In genomic region chr15:102117461-102118443, GRCm38 (mm10) we compare ENCODE assay signal across 9 mouse cellular contexts. TPM values are rescaled to one million over a fixed set of nuclear protein-coding genes. Genes with fewer than 3 reads are reported as not detected.
DNase-seq lines count a peak whose midpoint lies in the region; ATAC-seq and TF ChIP-seq lines count a peak whose summit lies in the region.
"Had no signal": no experiment of that assay in that cellular context is flagged by ENCODE, and none has a peak within 500 bp of the region (broad histone marks: within the 10 kb centered on the region; RNA-seq: fewer than 3 reads in every experiment).

No protein-coding gene starts in this region.

- H3K4me1 ChIP-seq in lung, embryonic 14.5 days (ENCODE audit: insufficient read depth): no peaks in the 10 kb centered on the region
- H3K4me1 ChIP-seq in kidney, embryonic 15.5 days: peaks cover 10% of the 10 kb centered on the region; the same call in 1 of the 2 replicates
- H3K4me1 ChIP-seq in stomach, postnatal 0 days (replicated peaks; ENCODE audit: control insufficient read depth, insufficient read depth): no peaks in the 10 kb centered on the region

- 66% methylated on average over 19 of the region's 19 CpGs for WGBS in lung, embryonic 14.5 days
- WGBS in kidney, embryonic 15.5 days: 61% methylated on average over 19 of the region's 19 CpGs
- WGBS in stomach, postnatal 0 days: 75% methylated on average over 19 of the region's 19 CpGs

- no peaks in the 10 kb centered on the region for H3K27me3 ChIP-seq in lung, embryonic 14.5 days (ENCODE audit: insufficient read depth, low read length)
- H3K27me3 ChIP-seq in kidney, embryonic 15.5 days: no peaks in the 10 kb centered on the region
- no peaks in the 10 kb centered on the region for H3K27me3 ChIP-seq in stomach, postnatal 0 days (ENCODE audit: control insufficient read depth, insufficient read depth, low read length)

- no peak overlapping the region for H3K4me2 ChIP-seq in lung, embryonic 14.5 days
- H3K4me2 ChIP-seq in kidney, embryonic 15.5 days: no peak overlapping the region
- H3K4me2 ChIP-seq in stomach, postnatal 0 days (replicated peaks; ENCODE audit: low read depth): no peak overlapping the region

- TF ChIP-seq EP300 in stomach, postnatal 0 days (optimal IDR thresholded peaks at IDR 0.05): no peak

- no peak overlapping the region for H3K4me3 ChIP-seq in lung, embryonic 14.5 days (ENCODE audit: low read depth, low read length)
- H3K4me3 ChIP-seq in kidney, embryonic 15.5 days (replicated peaks): no peak overlapping the region
- no peak overlapping the region for H3K4me3 ChIP-seq in stomach, postnatal 0 days (ENCODE audit: low read depth, low read length)

- 0 out of 2 replicates have a peak overlapping the region, but pooled peaks have one; percentile 43 for H3K27ac ChIP-seq in lung, embryonic 14.5 days (ENCODE audit: low read depth)
- peak overlapping the region; percentile 45; the same call in 1 of the 2 replicates for H3K27ac ChIP-seq in kidney, embryonic 15.5 days
- no peak overlapping the region; the same call in 1 of the 2 replicates for H3K27ac ChIP-seq in stomach, postnatal 0 days (replicated peaks)

- peaks cover 89% of the 10 kb centered on the region for H3K36me3 ChIP-seq in lung, embryonic 14.5 days (ENCODE audit: insufficient read depth)
- H3K36me3 ChIP-seq in kidney, embryonic 15.5 days: peaks cover 99% of the 10 kb centered on the region
- H3K36me3 ChIP-seq in stomach, postnatal 0 days (ENCODE audit: control insufficient read depth, insufficient read depth, low read length): peaks cover 21% of the 10 kb centered on the region

- H3K9me3 ChIP-seq in lung, embryonic 14.5 days (ENCODE audit: low read depth, low read length): no peaks in the 10 kb centered on the region
- no peaks in the 10 kb centered on the region for H3K9me3 ChIP-seq in kidney, embryonic 15.5 days (replicated peaks)
- H3K9me3 ChIP-seq in stomach, postnatal 0 days (ENCODE audit: control insufficient read depth, low read length): no peaks in the 10 kb centered on the region

- ATAC-seq in lung, embryonic 14.5 days (ENCODE audit: insufficient read depth): peak; percentile 48; the same call in 1 of the 2 replicates
- ATAC-seq in kidney, embryonic 15.5 days (replicated peaks; ENCODE audit: low FRiP score): peak; percentile 52; the same call in 1 of the 2 replicates
- ATAC-seq in stomach, postnatal 0 days (ENCODE audit: low FRiP score, low TSS enrichment): peak; percentile 30

- TF ChIP-seq CTCF in lung, embryonic 14.5 days (IDR thresholded peaks at IDR 0.05; ENCODE audit: low read depth): peak; percentile 68
- TF ChIP-seq CTCF in stomach, postnatal 0 days (IDR thresholded peaks at IDR 0.05; ENCODE audit: low read depth): peak; percentile 73

- H3K9ac ChIP-seq in lung, embryonic 14.5 days: no peak overlapping the region
- no peak overlapping the region for H3K9ac ChIP-seq in kidney, embryonic 15.5 days
- H3K9ac ChIP-seq in stomach, postnatal 0 days (ENCODE audit: low read length): no peak overlapping the region

- peak; percentile 39 for DNase-seq in adrenal gland, adult 2 months
- no peak for DNase-seq in adrenal gland, postnatal 25 days
- DNase-seq in lung, embryonic 14.5 days: peak; percentile 74
- no peak for DNase-seq in lung, adult 18-20 months
- no peak for DNase-seq in stomach, postnatal 0 days (ENCODE audit: low spot score)
- DNase-seq in frontal cortex, postnatal 14 days (ENCODE audit: low spot score in 2 of 2): no peak
- DNase-seq in ovary, postnatal 14 days (ENCODE audit: low spot score): no peak

RNA-seq across cellular contexts. Expression of gene Tns2, which starts 17.5 kb away (rescaled TPM):
- 10 to 100 TPM; 75.2 to 91.8 TPM for total RNA-seq in adrenal gland, adult 2 months (2021)
- polyA plus RNA-seq in adrenal gland, adult 2 months (2012; rRNA removed): 101 and 107 TPM in 2 replicates
- total RNA-seq in adrenal gland, postnatal 25 days (2021): 75.2 and 78.7 TPM in 2 replicates
- 48.3 and 56.9 TPM in 2 replicates for polyA plus RNA-seq in lung, embryonic 14.5 days (2014; fragmentation: Nextera tagmentation; extraction: Ambion mirVana)
- polyA plus RNA-seq in kidney, embryonic 15.5 days (2015; fragmentation: Nextera tagmentation; extraction: Ambion mirVana): 39.7 and 48.4 TPM in 2 replicates
- polyA plus RNA-seq in stomach, postnatal 0 days (2015; fragmentation: Nextera tagmentation; extraction: Ambion mirVana): 11.9 and 15.5 TPM in 2 replicates
- total RNA-seq: common myeloid progenitor, adult 5-6 weeks had no signal

RNA-seq across cellular contexts. Expression of gene Spryd3, which starts 18.3 kb away (rescaled TPM):
- 10 to 100 TPM; 27.4 to 48.9 TPM for total RNA-seq in adrenal gland, adult 2 months (2021)
- polyA plus RNA-seq in adrenal gland, adult 2 months (2012; rRNA removed): 38.3 and 48.4 TPM in 2 replicates
- 29.4 and 40.3 TPM in 2 replicates for total RNA-seq in adrenal gland, postnatal 25 days (2021)
- 11.5 and 13.6 TPM in 2 replicates for polyA plus RNA-seq in lung, embryonic 14.5 days (2014; fragmentation: Nextera tagmentation; extraction: Ambion mirVana)
- polyA plus RNA-seq in kidney, embryonic 15.5 days (2015; fragmentation: Nextera tagmentation; extraction: Ambion mirVana): 18.0 and 18.4 TPM in 2 replicates
- 28.5 and 29.0 TPM in 2 replicates for polyA plus RNA-seq in stomach, postnatal 0 days (2015; fragmentation: Nextera tagmentation; extraction: Ambion mirVana)

RNA-seq across cellular contexts. Expression of gene Igfbp6, which starts 26.4 kb away (rescaled TPM):
- 10 to 100 TPM; 37.7 to 71.0 TPM for total RNA-seq in adrenal gland, adult 2 months (2021)
- 65.0 and 78.9 TPM in 2 replicates for polyA plus RNA-seq in adrenal gland, adult 2 months (2012; rRNA removed)
- total RNA-seq in adrenal gland, postnatal 25 days (2021): 17.1 and 17.2 TPM in 2 replicates
- polyA plus RNA-seq in lung, embryonic 14.5 days (2014; fragmentation: Nextera tagmentation; extraction: Ambion mirVana): 6.8 and 7.2 TPM in 2 replicates
- polyA plus RNA-seq in kidney, embryonic 15.5 days (2015; fragmentation: Nextera tagmentation; extraction: Ambion mirVana): 31.0 and 33.6 TPM in 2 replicates
- 30.6 and 39.5 TPM in 2 replicates for polyA plus RNA-seq in stomach, postnatal 0 days (2015; fragmentation: Nextera tagmentation; extraction: Ambion mirVana)
- total RNA-seq: common myeloid progenitor, adult 5-6 weeks had no signal

RNA-seq across cellular contexts. Expression of gene Soat2, which starts 32.6 kb away (rescaled TPM):
- under 1 TPM; 0.35 to 0.49 TPM for total RNA-seq in adrenal gland, adult 2 months (2021)
- 0.88 and 0.92 TPM in 2 replicates for polyA plus RNA-seq in adrenal gland, adult 2 months (2012; rRNA removed)
- 0.55 and 1.2 TPM in 2 replicates for total RNA-seq in adrenal gland, postnatal 25 days (2021)
- 0.16 and 0.19 TPM in 2 replicates for polyA plus RNA-seq in lung, embryonic 14.5 days (2014; fragmentation: Nextera tagmentation; extraction: Ambion mirVana)
- 0.33 and 1.1 TPM in 2 replicates for polyA plus RNA-seq in kidney, embryonic 15.5 days (2015; fragmentation: Nextera tagmentation; extraction: Ambion mirVana)
- 5.9 and 6.0 TPM in 2 replicates for polyA plus RNA-seq in stomach, postnatal 0 days (2015; fragmentation: Nextera tagmentation; extraction: Ambion mirVana)

RNA-seq across cellular contexts. Expression of gene Eif4b, which starts 44.2 kb away (rescaled TPM):
- 100 to 1,000 TPM; 230 to 238 TPM for total RNA-seq in adrenal gland, adult 2 months (2021)
- 28.8 and 43.7 TPM in 2 replicates for polyA plus RNA-seq in adrenal gland, adult 2 months (2012; rRNA removed)
- 244 and 270 TPM in 2 replicates for total RNA-seq in adrenal gland, postnatal 25 days (2021)
- 134 and 137 TPM in 2 replicates for polyA plus RNA-seq in lung, embryonic 14.5 days (2014; fragmentation: Nextera tagmentation; extraction: Ambion mirVana)
- polyA plus RNA-seq in kidney, embryonic 15.5 days (2015; fragmentation: Nextera tagmentation; extraction: Ambion mirVana): 127 and 130 TPM in 2 replicates
- polyA plus RNA-seq in stomach, postnatal 0 days (2015; fragmentation: Nextera tagmentation; extraction: Ambion mirVana): 46.5 and 48.4 TPM in 2 replicates

Comparison
In these comparisons a context has a peak if more than half of its experiments do, and no peak if none do; other contexts are left out.
1. DNase-seq: peak in adrenal gland, adult 2 months (single experiment) and lung, embryonic 14.5 days (single experiment); none in adrenal gland, postnatal 25 days (single experiment), lung, adult 18-20 months (0 of 2), stomach, postnatal 0 days (single experiment), frontal cortex, postnatal 14 days (0 of 2) and ovary, postnatal 14 days (single experiment).
2. Peak in every context shown above with its lines, with median percentiles within 50 percentile points of each other: ATAC-seq.